Mouse (Mus musculus) limb, embryonic 12.5 days (tissue): ENCODE data around the gene Rab4b. TPM values are rescaled to one million over a fixed set of nuclear protein-coding genes. Genes with fewer than 3 reads are reported as not detected.
A peak's percentile ranks its signal among the peaks of the same experiment; 100 is the strongest.

ENCODE experiments used
- ATAC-seq: fragments of 200-750 bp; cut with Nextera tagmentation; 2 replicates; pipeline ENCODE4 v1.8.0; 2017; ENCODE audit warnings: low read depth, moderate TSS enrichment; ENCODE audit not compliant: insufficient number of reproducible peaks, insufficient read depth, low FRiP score, low TSS enrichment
- H3K27ac ChIP-seq: fragments of 300-500 bp; sonication (generic); 2 replicates; pipeline ENCODE4 v1.5.1; 2016; ENCODE audit warnings: mild to moderate bottlenecking, moderate library complexity
- H3K27me3 ChIP-seq: fragments of 300-500 bp; sonication (generic); 2 replicates; pipeline ENCODE4 v1.6.1; 2016; ENCODE audit warnings: mild to moderate bottlenecking, moderate library complexity
- H3K36me3 ChIP-seq: fragments of 300-500 bp; sonication (generic); 2 replicates; pipeline ENCODE4 v1.6.1; 2016; ENCODE audit warnings: mild to moderate bottlenecking, moderate library complexity
- H3K4me1 ChIP-seq: fragments of 300-500 bp; sonication (generic); replicated peaks from 2 replicates; pipeline ENCODE4 v1.6.1; 2016
- H3K4me2 ChIP-seq: fragments of 300-500 bp; sonication (generic); 2 replicates; pipeline ENCODE4 v1.6.1; 2016; ENCODE audit warnings: mild to moderate bottlenecking, moderate library complexity
- H3K4me3 ChIP-seq: fragments of 300-500 bp; sonication (generic); replicated peaks from 2 replicates; pipeline ENCODE4 v1.5.1; 2016; ENCODE audit warnings: mild to moderate bottlenecking
- H3K9ac ChIP-seq: fragments of 300-500 bp; sonication (generic); replicated peaks from 2 replicates; pipeline ENCODE4 v1.6.1; 2016; ENCODE audit warnings: mild to moderate bottlenecking, moderate library complexity
- H3K9me3 ChIP-seq: fragments of 300-500 bp; sonication (generic); 2 replicates; pipeline ENCODE4 v1.6.1; 2016; ENCODE audit warnings: mild to moderate bottlenecking, moderate library complexity
- WGBS: fragments of 180-500 bp; shearing (Covaris S2); methylation state at CpG from one replicate; pipeline ENCODE4 v1.1.7; 2016; 5-methylcytosine and 5-hydroxymethylcytosine counted together
- microRNA counts: library from miRNA; unstranded; fragments of <30 nt; microRNA quantifications from one replicate; lab custom pipeline; 2017
- microRNA-seq: library from miRNA; unstranded; fragments of <30 nt; microRNA quantifications from one replicate; pipeline ENCODE4, GENCODE M21; 2017
- polyA plus RNA-seq: library from polyadenylated mRNA; unstranded; fragments of >200 nt; fragmentation: Nextera tagmentation; extraction: Ambion mirVana; gene quantifications from 2 replicates; pipeline ENCODE4 v1.2.1, GENCODE M21; 2016

The Rab4b gene
- polyA plus RNA-seq, 1 experiment from 2014 or later = 60.0 TPM

GRCm38 (mm10) chr7:27130521-27131370 is 48.0 kb downstream of the Rab4b start:
- 0 out of 2 replicates have a peak, but pooled peaks cover 6% of the 10 kb centered on the region for H3K4me1 ChIP-seq
- 0 out of 2 replicates have a peak, but pooled peaks have one; percentile 17 for ATAC-seq
- no peaks in the 10 kb centered on the region for H3K36me3 ChIP-seq
- no peak overlapping the region for H3K27ac ChIP-seq
- no peak overlapping the region for H3K4me3 ChIP-seq
- no peak overlapping the region for H3K9ac ChIP-seq
- WGBS = 85% methylated on average over 22 of the region's 22 CpGs
- no peaks in the 10 kb centered on the region for H3K27me3 ChIP-seq
- H3K4me2 ChIP-seq = no peak overlapping the region
- 0 out of 2 replicates have a peak, but pooled peaks cover 4% of the 10 kb centered on the region for H3K9me3 ChIP-seq

- ATAC-seq = no peak
- WGBS = 86% methylated on average over 12 of the region's 12 CpGs
These were observed 48.9 kb downstream of the Rab4b start for GRCm38 (mm10) chr7:27129811-27130210.

DNA sequence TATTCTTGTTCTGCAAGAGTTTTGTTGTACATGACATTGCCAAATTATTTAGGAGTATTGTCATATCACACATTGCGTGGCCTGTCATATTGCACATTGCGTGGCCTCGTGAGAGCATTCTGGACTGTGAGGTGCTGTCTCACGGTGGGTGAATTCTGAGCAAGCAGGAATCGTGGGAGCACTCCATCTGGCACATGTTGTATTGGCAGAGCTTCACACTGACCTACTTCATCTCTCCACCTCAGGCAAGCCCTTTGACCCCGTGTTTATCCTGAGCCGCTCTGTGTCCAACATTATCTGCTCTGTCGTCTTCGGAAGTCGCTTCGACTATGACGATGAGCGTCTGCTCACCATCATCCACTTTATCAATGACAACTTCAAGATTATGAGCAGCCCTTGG is 49.8 kb downstream of the Rab4b start:
- Histone ChIP-seq H3K36me3 (no peaks in the 10 kb centered on the region), H3K4me2 (no peak overlapping the region), H3K9ac (no peak overlapping the region), H3K4me3 (no peak overlapping the region), H3K27me3 (no peaks in the 10 kb centered on the region), H3K27ac (no peak overlapping the region), H3K4me1 (0 out of 2 replicates have a peak, but pooled peaks cover 6% of the 10 kb centered on the region), H3K9me3 (0 out of 2 replicates have a peak, but pooled peaks cover 4% of the 10 kb centered on the region)
- WGBS = 84% methylated on average over 13 of the region's 13 CpGs
- ATAC-seq = no peak

More at GRCm38 (mm10) chr7:27129811-27130210, 48.9 kb downstream of the Rab4b start:
- 0 out of 2 replicates have a peak, but pooled peaks cover 6% of the 10 kb centered on the region for H3K4me1 ChIP-seq
- H3K4me2 ChIP-seq = no peak overlapping the region
- no peak overlapping the region for H3K9ac ChIP-seq
- no peak overlapping the region for H3K4me3 ChIP-seq
- H3K36me3 ChIP-seq = no peaks in the 10 kb centered on the region
- no peak overlapping the region for H3K27ac ChIP-seq
- no peaks in the 10 kb centered on the region for H3K27me3 ChIP-seq
- 0 out of 2 replicates have a peak, but pooled peaks cover 4% of the 10 kb centered on the region for H3K9me3 ChIP-seq

DNA sequence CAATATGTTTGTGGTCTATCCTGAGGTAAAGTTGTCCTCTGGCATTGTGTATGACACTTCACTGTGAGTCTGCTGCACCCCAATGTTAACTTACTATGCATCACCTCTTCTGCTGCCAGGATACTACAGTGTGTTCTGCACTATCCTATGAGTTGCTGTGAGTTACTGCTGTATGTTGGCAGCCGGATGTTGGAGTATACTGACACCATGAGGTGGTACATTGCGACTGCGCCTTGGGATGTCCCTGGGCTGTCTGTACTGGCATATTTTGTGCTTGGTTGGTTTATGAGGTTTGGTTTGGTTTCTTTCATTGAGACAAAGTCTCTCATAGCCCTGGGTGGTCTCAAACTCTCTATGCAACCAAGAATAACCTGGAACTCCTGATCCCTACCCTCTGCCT is 50.5 kb downstream of the Rab4b start:
- Histone ChIP-seq H3K9me3 (0 out of 2 replicates have a peak, but pooled peaks cover 4% of the 10 kb centered on the region), H3K27ac (no peak overlapping the region), H3K27me3 (no peaks in the 10 kb centered on the region), H3K4me3 (no peak overlapping the region), H3K9ac (no peak overlapping the region), H3K4me2 (no peak overlapping the region), H3K36me3 (no peaks in the 10 kb centered on the region), H3K4me1 (0 out of 2 replicates have a peak, but pooled peaks cover 5% of the 10 kb centered on the region)
- ATAC-seq = no peak
- WGBS = 52% methylated on average over 3 of the region's 3 CpGs

DNA sequence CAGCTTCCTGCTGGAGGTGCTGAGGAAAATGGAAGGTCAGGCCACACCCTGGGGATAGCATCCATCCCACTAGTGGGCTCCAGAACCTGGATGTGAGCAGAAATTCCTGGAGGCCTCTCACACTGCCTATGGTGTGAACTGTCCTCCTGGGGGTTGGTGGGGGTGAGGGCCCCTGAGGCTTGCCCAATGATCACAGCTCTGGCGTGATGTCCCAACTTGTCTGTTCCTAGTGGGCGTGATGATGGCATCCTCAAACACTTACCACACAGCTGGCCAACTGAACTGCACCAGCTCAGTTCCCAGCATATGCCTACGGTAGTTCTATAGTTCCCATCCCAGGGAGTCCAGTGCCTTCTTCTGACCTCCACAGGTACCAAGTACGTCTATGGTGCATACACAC is 53.7 kb downstream of the Rab4b start:
- no peaks in the 10 kb centered on the region for H3K27me3 ChIP-seq
- no peaks in the 10 kb centered on the region for H3K9me3 ChIP-seq
- H3K9ac ChIP-seq = no peak overlapping the region
- no peak for ATAC-seq
- H3K4me2 ChIP-seq = no peak overlapping the region
- H3K36me3 ChIP-seq = no peaks in the 10 kb centered on the region
- H3K4me3 ChIP-seq = no peak overlapping the region
- 79% methylated on average over 4 of the region's 4 CpGs for WGBS
- no peak overlapping the region for H3K27ac ChIP-seq
- H3K4me1 ChIP-seq = no peaks in the 10 kb centered on the region

DNA sequence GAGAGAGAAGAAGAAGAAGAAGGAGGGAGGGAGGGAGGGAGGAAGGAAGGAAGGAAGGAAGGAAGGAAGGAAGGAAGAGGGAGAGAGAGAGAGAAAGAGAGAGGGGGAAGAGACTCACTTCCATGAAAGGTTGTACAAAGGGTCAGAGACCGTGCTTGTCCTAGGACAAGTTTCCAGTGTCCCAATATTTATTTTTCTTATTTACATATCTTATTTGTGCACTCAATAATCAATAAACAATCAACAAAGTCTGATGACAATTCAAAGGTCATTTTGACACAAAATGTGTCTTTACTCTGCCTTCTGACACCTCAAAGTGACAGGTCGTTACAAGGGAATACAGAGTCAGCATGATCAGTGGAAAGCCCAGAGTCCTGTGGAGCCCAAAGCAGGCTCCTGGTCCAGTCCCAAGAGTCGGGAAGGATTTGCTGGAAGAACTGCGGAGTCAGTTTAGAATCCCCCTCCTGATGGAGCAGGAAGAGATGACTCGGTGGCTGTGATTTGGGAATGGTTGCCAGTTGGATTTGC is 54.3 kb downstream of the Rab4b start:
- no peaks in the 10 kb centered on the region for H3K4me1 ChIP-seq
- no peak overlapping the region for H3K9ac ChIP-seq
- H3K4me3 ChIP-seq = no peak overlapping the region
- H3K4me2 ChIP-seq = no peak overlapping the region
- ATAC-seq = no peak
- WGBS = 79% methylated on average over 5 of the region's 5 CpGs
- no peaks in the 10 kb centered on the region for H3K9me3 ChIP-seq
- no peaks in the 10 kb centered on the region for H3K27me3 ChIP-seq
- no peak overlapping the region for H3K27ac ChIP-seq
- H3K36me3 ChIP-seq = no peaks in the 10 kb centered on the region

DNA sequence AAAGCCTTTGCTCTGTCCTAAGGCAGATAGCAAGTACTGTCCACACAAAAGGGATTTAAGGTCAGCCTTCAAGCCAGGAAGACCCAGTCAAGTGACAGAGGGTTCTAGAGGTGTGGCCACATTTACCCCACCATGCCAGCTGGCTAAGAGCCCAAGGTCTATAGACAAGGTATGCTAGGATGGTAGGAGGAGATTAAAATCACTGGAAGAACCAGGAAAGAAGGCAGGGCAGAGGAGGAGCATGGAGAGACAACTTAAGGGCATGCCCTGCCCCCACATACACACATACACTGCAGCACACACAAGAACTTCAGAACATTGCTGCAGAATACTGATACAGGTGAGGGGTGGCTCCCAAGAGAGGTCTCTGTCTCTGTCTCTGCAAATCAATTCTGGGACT is 59.0 kb downstream of the Rab4b start, which contains the start of gene Cyp2f2:
Gene Cyp2f2 (plus strand): TSS at position 234 of the 400 bp plus-strand sequence.
- Histone ChIP-seq H3K27me3 (no peaks in the 10 kb centered on the region), H3K9me3 (no peaks in the 10 kb centered on the region), H3K9ac (no peak within 1 kb of the TSS), H3K36me3 (no peaks in the 10 kb centered on the region), H3K4me3 (no peak within 1 kb of the TSS), H3K4me2 (no peak within 1 kb of the TSS), H3K27ac (no peak within 1 kb of the TSS), H3K4me1 (peaks cover 5% of the 10 kb centered on the region; the same call in 1 of the 2 replicates)
- no peak for ATAC-seq

MicroRNAs within 50 kb of the gene (microRNA counts, 519-probe panel; counts per million panel counts)
- not detected for microRNA mmu-miR-1191 (lab: Ali Mortazavi, UCI)

Small RNA genes lying within 50 kb of the gene (microRNA-seq; reads per million reads assigned to microRNA genes)
- gene Mir1191 (7.2 reads per million, percentile 21 among the genes with 10 or more reads in this experiment), gene Mir3101 (not detected)

Other genes with a start within 250 kb of the Rab4b start
- not detected in 2 replicates for gene Cyp2a22, start 239.5 kb downstream of the Rab4b start, polyA plus RNA-seq
- not detected in 2 replicates for gene Cyp2a12, start 149.8 kb downstream of the Rab4b start, polyA plus RNA-seq
- gene Cyp2f2, start 59.0 kb downstream of the Rab4b start, polyA plus RNA-seq = not detected in 2 replicates
- not detected in 2 replicates for gene Cyp2t4, start 25.2 kb downstream of the Rab4b start, polyA plus RNA-seq
- 87.3 and 88.9 TPM in 2 replicates for gene Egln2, start 12.1 kb downstream of the Rab4b start, polyA plus RNA-seq
- 0.61 and 1.5 TPM in 2 replicates for gene Gm21983, start 2.2 kb upstream of the Rab4b start, polyA plus RNA-seq
- gene Mia, start 2.3 kb upstream of the Rab4b start, polyA plus RNA-seq = 23.8 and 42.8 TPM in 2 replicates
- gene BC024978, start 16.9 kb upstream of the Rab4b start, polyA plus RNA-seq = 4.0 and 4.1 TPM in 2 replicates
- 294 and 321 TPM in 2 replicates for gene Snrpa, start 17.4 kb upstream of the Rab4b start, polyA plus RNA-seq
- gene Itpkc, start 49.8 kb upstream of the Rab4b start, polyA plus RNA-seq = 9.3 and 9.5 TPM in 2 replicates
- gene Coq8b, start 54.1 kb upstream of the Rab4b start, polyA plus RNA-seq = 15.7 and 16.6 TPM in 2 replicates
- 25.3 and 26.5 TPM in 2 replicates for gene Numbl, start 79.5 kb upstream of the Rab4b start, polyA plus RNA-seq
- gene Ltbp4, start 158.8 kb upstream of the Rab4b start, polyA plus RNA-seq = 15.2 and 15.8 TPM in 2 replicates
- 59.5 and 59.9 TPM in 2 replicates for gene Shkbp1, start 177.1 kb upstream of the Rab4b start, polyA plus RNA-seq
- 0.42 TPM in 1 of 2 replicates, not detected in the other for gene Gm20479, start 178.5 kb upstream of the Rab4b start, polyA plus RNA-seq